Mouse (Mus musculus): ENCODE data around the gene Adamts14.

GRCm38 (mm10) chr10:61297477-61297876 lies 24.2 kb upstream of the Adamts14 start, which contains the start of gene Prf1:
- TF ChIP-seq CTCF (IDR thresholded peaks at IDR 0.05; ENCODE audit: low read depth) (no peak), EP300 (optimal IDR thresholded peaks at IDR 0.05) (no peak)

Measured in stomach, postnatal 0 days (tissue).